Mouse (Mus musculus) thymus, adult 2 months (tissue): ENCODE results near the gene Prkce.

Experiments
- CTCF ChIP-seq: fragments of 200-500 bp; IDR thresholded peaks from 2 replicates; pipeline ENCODE4 v1.5.1; 2012; ENCODE audit warnings: mild to moderate bottlenecking, control low read depth, low read length, moderate library complexity, borderline replicate concordance; ENCODE audit not compliant: control insufficient read depth, poor library complexity, insufficient read depth; ENCODE audit errors: extremely low read depth
- POLR2A ChIP-seq: fragments of 200-500 bp; IDR thresholded peaks from 2 replicates; pipeline ENCODE4 v1.6.1; 2012; ENCODE audit warnings: mild to moderate bottlenecking, low read length, control low read depth, moderate library complexity; ENCODE audit not compliant: control insufficient read depth, poor library complexity, insufficient read depth; ENCODE audit errors: extremely low read depth

GRCm38 (mm10) chr17:86334990-86335389, 167.4 kb downstream of the Prkce start:
- TF ChIP-seq CTCF (no peak), POLR2A (no peak)
